Mouse (Mus musculus): ENCODE results near the gene Dmtf1. TPM values are rescaled to one million over a fixed set of nuclear protein-coding genes. Genes with fewer than 3 reads are reported as not detected.

Dmtf1 gene
- total RNA-seq, 2 experiments from 2014 or later, result 7.0 to 7.2 TPM

Other genes with a start within 250 kb of the Dmtf1 start
- 10 to 100 TPM; 25.2 to 27.8 TPM for gene Crot, start 164.5 kb downstream of the Dmtf1 start, total RNA-seq (2021)
- 1 to 10 TPM; 5.6 to 8.8 TPM for gene Tmem243, start 61.1 kb downstream of the Dmtf1 start, total RNA-seq (2021)
- under 1 TPM in 1 of 2 experiments, not detected in 1; 0.25 TPM for gene 9330182L06Rik, start 104.3 kb upstream of the Dmtf1 start, total RNA-seq (2021)